ENCODE assay signal across 16 mouse cellular contexts in the genomic region with DNA sequence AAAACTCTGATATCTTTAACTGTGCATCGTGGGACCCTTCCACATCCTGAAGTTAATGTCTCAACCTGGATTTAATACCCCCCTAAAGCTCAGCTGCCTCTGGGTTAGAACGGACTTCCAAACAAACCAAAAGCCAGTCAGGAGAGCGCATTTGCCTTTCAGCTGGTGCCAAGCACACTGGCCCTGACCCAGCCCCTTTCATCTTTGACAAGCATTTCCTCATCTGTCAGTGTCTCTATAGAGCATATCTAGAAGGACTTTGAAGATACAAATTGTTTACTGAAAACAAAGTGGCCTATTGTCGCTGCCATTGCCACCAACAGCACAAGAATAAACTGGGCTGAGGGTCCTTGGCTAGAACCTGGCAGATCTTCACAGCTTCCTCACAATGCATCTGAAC.
DNase-seq lines count a peak whose midpoint lies in the region; ATAC-seq and TF ChIP-seq lines count a peak whose summit lies in the region.
"Had no signal": no experiment of that assay in that cellular context is flagged by ENCODE, and none has a peak within 500 bp of the region (broad histone marks: within the 10 kb centered on the region; RNA-seq: fewer than 3 reads in every experiment).

No protein-coding gene starts in this region.

- no peak for DNase-seq in hindbrain, postnatal 0 days (ENCODE audit: low spot score)
- no peak for DNase-seq in hindbrain, embryonic 10.5 days (ENCODE audit: low spot score)
- peak; percentile 54 for DNase-seq in adrenal gland, adult 8-10 months
- peak; percentile 64 for DNase-seq in adrenal gland, postnatal 10 days
- DNase-seq in brain, embryonic 14.5 days (ENCODE audit: low read depth), result peak; percentile 20
- DNase-seq: cerebellum, adult 11 months; cerebellum, adult 8-10 months; cerebellum, postnatal 25 days; forebrain, postnatal 0 days; gastrocnemius, postnatal 14 days; kidney, adult 11 months had no signal

- 47% methylated on average over 4 of the region's 4 CpGs for WGBS in hindbrain, postnatal 0 days
- WGBS in hindbrain, embryonic 10.5 days, result 73% methylated on average over 4 of the region's 4 CpGs
- WGBS in neural tube, embryonic 15.5 days, result 71% methylated on average over 4 of the region's 4 CpGs

- H3K4me1 ChIP-seq in hindbrain, postnatal 0 days (ENCODE audit: insufficient read depth, low read length), result no peaks in the 10 kb centered on the region
- peaks cover 10% of the 10 kb centered on the region; the same call in 1 of the 2 replicates for H3K4me1 ChIP-seq in hindbrain, embryonic 10.5 days (replicated peaks)
- 0 out of 2 replicates have a peak, but pooled peaks cover 4% of the 10 kb centered on the region for H3K4me1 ChIP-seq in neural tube, embryonic 15.5 days
- H3K4me1 ChIP-seq: forebrain, embryonic 13.5 days; heart, embryonic 12.5 days; hindbrain, embryonic 12.5 days had no signal

- no peak overlapping the region for H3K9ac ChIP-seq in hindbrain, postnatal 0 days (replicated peaks; ENCODE audit: low read length)
- H3K9ac ChIP-seq in neural tube, embryonic 15.5 days (replicated peaks), result no peak overlapping the region
- H3K9ac ChIP-seq: forebrain, embryonic 13.5 days; forebrain, postnatal 0 days; heart, embryonic 12.5 days; hindbrain, embryonic 12.5 days had no signal

- H3K36me3 ChIP-seq in hindbrain, postnatal 0 days (ENCODE audit: insufficient read depth, low read length), result no peaks in the 10 kb centered on the region
- H3K36me3 ChIP-seq in hindbrain, embryonic 10.5 days, result no peaks in the 10 kb centered on the region
- no peaks in the 10 kb centered on the region for H3K36me3 ChIP-seq in neural tube, embryonic 15.5 days
- H3K36me3 ChIP-seq: embryonic facial prominence, embryonic 10.5 days; heart, embryonic 12.5 days; hindbrain, embryonic 12.5 days had no signal

- no peak overlapping the region for H3K27ac ChIP-seq in hindbrain, postnatal 0 days
- no peak overlapping the region for H3K27ac ChIP-seq in hindbrain, embryonic 10.5 days
- no peak overlapping the region for H3K27ac ChIP-seq in neural tube, embryonic 15.5 days (replicated peaks)
- H3K27ac ChIP-seq: embryonic facial prominence, embryonic 10.5 days; forebrain, embryonic 13.5 days; hindbrain, embryonic 12.5 days had no signal

- no peak overlapping the region for H3K4me3 ChIP-seq in hindbrain, postnatal 0 days (ENCODE audit: low read length)
- H3K4me3 ChIP-seq in hindbrain, embryonic 10.5 days, result no peak overlapping the region
- H3K4me3 ChIP-seq in neural tube, embryonic 15.5 days (replicated peaks), result no peak overlapping the region
- H3K4me3 ChIP-seq: embryonic facial prominence, embryonic 10.5 days; forebrain, embryonic 13.5 days; heart, embryonic 12.5 days; hindbrain, embryonic 12.5 days had no signal

- TF ChIP-seq CTCF in hindbrain, postnatal 0 days (IDR thresholded peaks at IDR 0.05; ENCODE audit: low read depth), result no peak
- no peak for TF ChIP-seq CTCF in brain, embryonic 14.5 days (IDR thresholded peaks at IDR 0.05; ENCODE audit: borderline replicate concordance, extremely low read depth, insufficient read depth, insufficient read length)

- H3K4me2 ChIP-seq in hindbrain, postnatal 0 days (ENCODE audit: low read depth, low read length), result no peak overlapping the region
- H3K4me2 ChIP-seq in neural tube, embryonic 15.5 days, result no peak overlapping the region
- H3K4me2 ChIP-seq: forebrain, embryonic 13.5 days; heart, embryonic 12.5 days; hindbrain, embryonic 12.5 days had no signal

- TF ChIP-seq POLR2A in brain, embryonic 14.5 days (IDR thresholded peaks at IDR 0.05; ENCODE audit: borderline replicate concordance, extremely low read depth, insufficient read depth, insufficient read length, poor library complexity, severe bottlenecking), result no peak

- H3K27me3 ChIP-seq in hindbrain, postnatal 0 days (ENCODE audit: insufficient read depth, low read length), result no peaks in the 10 kb centered on the region
- H3K27me3 ChIP-seq in hindbrain, embryonic 10.5 days (ENCODE audit: insufficient read depth, poor library complexity, severe bottlenecking), result no peaks in the 10 kb centered on the region
- no peaks in the 10 kb centered on the region for H3K27me3 ChIP-seq in neural tube, embryonic 15.5 days (replicated peaks)
- H3K27me3 ChIP-seq: forebrain, embryonic 13.5 days; hindbrain, embryonic 12.5 days had no signal

- no peaks in the 10 kb centered on the region for H3K9me3 ChIP-seq in hindbrain, postnatal 0 days (ENCODE audit: low read length)
- no peaks in the 10 kb centered on the region for H3K9me3 ChIP-seq in hindbrain, embryonic 10.5 days
- H3K9me3 ChIP-seq in neural tube, embryonic 15.5 days (replicated peaks), result no peaks in the 10 kb centered on the region
- H3K9me3 ChIP-seq: embryonic facial prominence, embryonic 10.5 days; forebrain, embryonic 13.5 days; heart, embryonic 12.5 days; hindbrain, embryonic 12.5 days had no signal

- ATAC-seq in hindbrain, postnatal 0 days, result peak; percentile 51; the same call in 1 of the 2 replicates
- ATAC-seq in neural tube, embryonic 15.5 days (ENCODE audit: low FRiP score), result no peak
- ATAC-seq: forebrain, embryonic 13.5 days had no signal

Comparison
In these comparisons a context has a peak if more than half of its experiments do, and no peak if none do; other contexts are left out.
1. DNase-seq: peak in adrenal gland, adult 8-10 months (single experiment), adrenal gland, postnatal 10 days (single experiment) and brain, embryonic 14.5 days (single experiment); none in hindbrain, postnatal 0 days (single experiment) and hindbrain, embryonic 10.5 days (single experiment).